Mouse (Mus musculus) kidney, postnatal 4 days (tissue): ENCODE data around the gene Arl8a.
A peak's percentile ranks its signal among the peaks of the same experiment; 100 is the strongest.
"Not testable (repeated sequence)": the region's sequence is repeated elsewhere in the genome, so short reads cannot be mapped to it uniquely, and the experiment has no call there.

Experiments used
- DNase-seq, 2 experiments: peaks; one replicate each; pipeline ENCODE4 v3.0.0; 2021; ENCODE audit warnings: mixed read lengths in 2 of 2

The Arl8a gene

GRCm38 (mm10) chr1:135170299-135170698, 23.7 kb downstream of the Arl8a start:
- no peak for DNase-seq

- DNase-seq: no peak
Measured at GRCm38 (mm10) chr1:135171202-135171601, 24.6 kb downstream of the Arl8a start.

GRCm38 (mm10) chr1:135171984-135172383, 25.4 kb downstream of the Arl8a start:
- DNase-seq: peak; percentile 71 to 80

- no peak for DNase-seq
Measured at GRCm38 (mm10) chr1:135173311-135173710, 26.7 kb downstream of the Arl8a start.

GRCm38 (mm10) chr1:135175176-135175575, 28.6 kb downstream of the Arl8a start:
- DNase-seq: no peak

- DNase-seq: peak; percentile 20 to 53
Measured at GRCm38 (mm10) chr1:135177724-135178123, 31.1 kb downstream of the Arl8a start.

GRCm38 (mm10) chr1:135178863-135179262, 32.2 kb downstream of the Arl8a start:
- no peak for DNase-seq

- DNase-seq: no peak
Measured at GRCm38 (mm10) chr1:135180830-135181229, 34.2 kb downstream of the Arl8a start.

- no peak for DNase-seq
Measured at GRCm38 (mm10) chr1:135181275-135181674, 34.7 kb downstream of the Arl8a start.

- DNase-seq: peak; percentile 48 to 63
Measured at GRCm38 (mm10) chr1:135181880-135182623, 35.4 kb downstream of the Arl8a start.

- no peak for DNase-seq
Measured at GRCm38 (mm10) chr1:135182975-135183374, 36.4 kb downstream of the Arl8a start.

- no peak for DNase-seq
Measured at GRCm38 (mm10) chr1:135183448-135183847, 36.8 kb downstream of the Arl8a start.

GRCm38 (mm10) chr1:135183941-135184570, 37.4 kb downstream of the Arl8a start:
- no peak for DNase-seq

GRCm38 (mm10) chr1:135185936-135186335, 39.3 kb downstream of the Arl8a start:
- no peak for DNase-seq

GRCm38 (mm10) chr1:135186427-135186826, 39.8 kb downstream of the Arl8a start:
- no peak for DNase-seq

- DNase-seq: not testable (repeated sequence)
Measured at GRCm38 (mm10) chr1:135187016-135187415, 40.4 kb downstream of the Arl8a start.

- DNase-seq: no peak
Measured at GRCm38 (mm10) chr1:135188197-135188596, 41.6 kb downstream of the Arl8a start.

- DNase-seq: no peak
Measured at GRCm38 (mm10) chr1:135189186-135189585, 42.6 kb downstream of the Arl8a start.

GRCm38 (mm10) chr1:135194335-135194734, 47.7 kb downstream of the Arl8a start:
- DNase-seq: not testable (repeated sequence)

GRCm38 (mm10) chr1:135195907-135196440, 49.4 kb downstream of the Arl8a start:
- DNase-seq: no peak

- DNase-seq: no peak
Measured at GRCm38 (mm10) chr1:135198412-135198811, 51.8 kb downstream of the Arl8a start.

GRCm38 (mm10) chr1:135199014-135199819, 52.6 kb downstream of the Arl8a start:
- peak; percentile 55 to 73 for DNase-seq

- DNase-seq: no peak
Measured at GRCm38 (mm10) chr1:135200400-135200799, 53.8 kb downstream of the Arl8a start.
